In genomic region chr12:111803538-111803937, GRCm38 (mm10) we compare ENCODE assay signal across 23 mouse cellular contexts. TPM values are rescaled to one million over a fixed set of nuclear protein-coding genes. Genes with fewer than 3 reads are reported as not detected.
DNase-seq lines count a peak whose midpoint lies in the region; ATAC-seq and TF ChIP-seq lines count a peak whose summit lies in the region.
"Had no signal": no experiment of that assay in that cellular context is flagged by ENCODE, and none has a peak within 500 bp of the region (broad histone marks: within the 10 kb centered on the region; RNA-seq: fewer than 3 reads in every experiment).

No protein-coding gene starts in this region.

- no peak for TF ChIP-seq CTCF in lung, adult 2 months (IDR thresholded peaks at IDR 0.05; ENCODE audit: insufficient read depth, low read length)

- DNase-seq in lung, adult 2 months = no peak
- peak; percentile 39 for DNase-seq in lung, postnatal 36 days
- no peak for DNase-seq in right cerebral cortex, postnatal 36 days (ENCODE audit: low spot score in 2 of 2)
- DNase-seq in thymus, postnatal 4 days = no peak
- DNase-seq: adrenal gland, postnatal 14 days; cerebellum, adult 18-20 months; cerebellum, adult 9-11 months; cerebellum, postnatal 36 days; gastrocnemius, postnatal 36 days; heart, adult 11 months; heart, postnatal 14 days had no signal

- no peak overlapping the region for H3K4me2 ChIP-seq in lung, embryonic 16.5 days (ENCODE audit: low read depth, low read length)
- no peak overlapping the region for H3K4me2 ChIP-seq in intestine, embryonic 16.5 days (ENCODE audit: low read depth, low read length)
- no peak overlapping the region for H3K4me2 ChIP-seq in stomach, embryonic 15.5 days
- H3K4me2 ChIP-seq: forebrain, embryonic 15.5 days; heart, embryonic 15.5 days; hindbrain, embryonic 13.5 days had no signal

- H3K36me3 ChIP-seq in lung, embryonic 16.5 days (ENCODE audit: control insufficient read depth, insufficient read depth, low read length) = peaks cover 44% of the 10 kb centered on the region
- H3K36me3 ChIP-seq in intestine, embryonic 16.5 days (ENCODE audit: control insufficient read depth, insufficient read depth, low read length) = peaks cover 27% of the 10 kb centered on the region
- peaks cover 51% of the 10 kb centered on the region for H3K36me3 ChIP-seq in stomach, embryonic 15.5 days

- H3K27ac ChIP-seq in lung, embryonic 16.5 days (ENCODE audit: low read length) = no peak overlapping the region
- H3K27ac ChIP-seq in intestine, embryonic 16.5 days (ENCODE audit: low read length) = peak overlapping the region; percentile 33
- peak overlapping the region; percentile 7; the same call in 1 of the 2 replicates for H3K27ac ChIP-seq in stomach, embryonic 15.5 days
- H3K27ac ChIP-seq: forebrain, embryonic 15.5 days; heart, embryonic 10.5 days; heart, embryonic 15.5 days; hindbrain, embryonic 13.5 days had no signal

- WGBS in lung, embryonic 16.5 days = 80% methylated on average over 5 of the region's 5 CpGs
- WGBS in lung, adult 2 months = 71% methylated on average over 5 of the region's 5 CpGs
- WGBS in intestine, embryonic 16.5 days = 66% methylated on average over 5 of the region's 5 CpGs
- 58% methylated on average over 5 of the region's 5 CpGs for WGBS in stomach, embryonic 15.5 days

- H3K4me1 ChIP-seq in lung, embryonic 16.5 days (replicated peaks; ENCODE audit: control insufficient read depth, insufficient read depth, low read length) = no peaks in the 10 kb centered on the region
- H3K4me1 ChIP-seq in lung, adult 2 months (ENCODE audit: control insufficient read depth, insufficient read depth, low read length) = no peaks in the 10 kb centered on the region
- peaks cover 7% of the 10 kb centered on the region; the same call in 1 of the 2 replicates for H3K4me1 ChIP-seq in intestine, embryonic 16.5 days (ENCODE audit: control insufficient read depth, insufficient read depth, low read length)
- no peaks in the 10 kb centered on the region for H3K4me1 ChIP-seq in stomach, embryonic 15.5 days
- H3K4me1 ChIP-seq: forebrain, embryonic 15.5 days; hindbrain, embryonic 13.5 days had no signal

- ATAC-seq in lung, embryonic 16.5 days (ENCODE audit: low read depth) = 0 out of 2 replicates have a peak, but pooled peaks have one; percentile 30
- ATAC-seq in intestine, embryonic 16.5 days = peak; percentile 77
- ATAC-seq in stomach, embryonic 15.5 days (ENCODE audit: insufficient read depth, low FRiP score, low read depth) = peak; percentile 60; the same call in 1 of the 2 replicates
- ATAC-seq in erythroid progenitor cell, adult 5-6 weeks (replicated peaks; ENCODE audit: low FRiP score, poor library complexity, severe bottlenecking) = no peak
- ATAC-seq: activated CD4-positive, CD25-positive, alpha-beta regulatory T cell, adult 4 months; forebrain, embryonic 15.5 days; Patski had no signal

- no peak overlapping the region for H3K4me3 ChIP-seq in lung, embryonic 16.5 days (ENCODE audit: low read length)
- H3K4me3 ChIP-seq in lung, adult 2 months (replicated peaks; ENCODE audit: extremely low read depth, low read depth, low read length) = no peak overlapping the region
- H3K4me3 ChIP-seq in intestine, embryonic 16.5 days (ENCODE audit: low read length) = no peak overlapping the region
- no peak overlapping the region for H3K4me3 ChIP-seq in stomach, embryonic 15.5 days (replicated peaks)
- H3K4me3 ChIP-seq: erythroblast, embryonic 14.5 days; forebrain, embryonic 15.5 days; heart, embryonic 10.5 days; heart, embryonic 15.5 days; hindbrain, embryonic 13.5 days had no signal

- H3K9me3 ChIP-seq in lung, embryonic 16.5 days (ENCODE audit: control insufficient read depth, low read length) = no peaks in the 10 kb centered on the region
- H3K9me3 ChIP-seq in intestine, embryonic 16.5 days (ENCODE audit: control insufficient read depth, low read length) = no peaks in the 10 kb centered on the region
- H3K9me3 ChIP-seq in stomach, embryonic 15.5 days = no peaks in the 10 kb centered on the region
- H3K9me3 ChIP-seq: forebrain, embryonic 15.5 days; heart, embryonic 10.5 days; heart, embryonic 15.5 days; hindbrain, embryonic 13.5 days had no signal

- TF ChIP-seq POLR2A in lung, adult 2 months (IDR thresholded peaks at IDR 0.05; ENCODE audit: borderline replicate concordance, extremely low read depth, low read depth, low read length) = no peak

- H3K27me3 ChIP-seq in lung, embryonic 16.5 days (ENCODE audit: control insufficient read depth, insufficient read depth, low read depth, low read length) = no peaks in the 10 kb centered on the region
- H3K27me3 ChIP-seq in intestine, embryonic 16.5 days (replicated peaks; ENCODE audit: control insufficient read depth, insufficient read depth, low read length) = no peaks in the 10 kb centered on the region
- H3K27me3 ChIP-seq in stomach, embryonic 15.5 days (replicated peaks) = no peaks in the 10 kb centered on the region
- H3K27me3 ChIP-seq: CH12.LX; forebrain, embryonic 15.5 days; heart, embryonic 15.5 days; hindbrain, embryonic 13.5 days; Patski had no signal

- H3K9ac ChIP-seq in lung, embryonic 16.5 days (ENCODE audit: low read length) = no peak overlapping the region
- H3K9ac ChIP-seq in intestine, embryonic 16.5 days (ENCODE audit: low read depth, low read length) = no peak overlapping the region
- no peak overlapping the region for H3K9ac ChIP-seq in stomach, embryonic 15.5 days
- H3K9ac ChIP-seq: forebrain, embryonic 15.5 days; heart, embryonic 15.5 days; hindbrain, embryonic 13.5 days had no signal

RNA-seq across cellular contexts. Expression of gene Xrcc3, which starts 10.1 kb away (rescaled TPM):
- 9.1 and 9.2 TPM in 2 replicates for polyA plus RNA-seq in lung, embryonic 16.5 days (2015; fragmentation: Nextera tagmentation; extraction: Ambion mirVana)
- polyA plus RNA-seq in lung, adult 2 months (2012; rRNA removed) = 3.2 and 3.6 TPM in 2 replicates
- 10.6 and 11.0 TPM in 2 replicates for polyA plus RNA-seq in intestine, embryonic 16.5 days (2015; fragmentation: Nextera tagmentation; extraction: Ambion mirVana)
- polyA plus RNA-seq in stomach, embryonic 15.5 days (2015; fragmentation: Nextera tagmentation; extraction: Ambion mirVana) = 7.2 and 8.5 TPM in 2 replicates
- 8.0 and 12.3 TPM in 2 replicates for total RNA-seq in erythroid progenitor cell, adult 5-6 weeks (2015; ENCODE audit: low replicate concordance)
- 5.3 and 28.4 TPM in 2 replicates for total RNA-seq in erythroid progenitor cell, adult 5-6 weeks (2017; ENCODE audit: low replicate concordance)

RNA-seq across cellular contexts. Expression of gene Zfyve21, which starts 10.4 kb away (rescaled TPM):
- polyA plus RNA-seq in lung, embryonic 16.5 days (2015; fragmentation: Nextera tagmentation; extraction: Ambion mirVana) = 111 and 135 TPM in 2 replicates
- 79.8 and 83.4 TPM in 2 replicates for polyA plus RNA-seq in lung, adult 2 months (2012; rRNA removed)
- polyA plus RNA-seq in intestine, embryonic 16.5 days (2015; fragmentation: Nextera tagmentation; extraction: Ambion mirVana) = 232 and 245 TPM in 2 replicates
- polyA plus RNA-seq in stomach, embryonic 15.5 days (2015; fragmentation: Nextera tagmentation; extraction: Ambion mirVana) = 134 and 140 TPM in 2 replicates
- 4.2 and 9.4 TPM in 2 replicates for total RNA-seq in erythroid progenitor cell, adult 5-6 weeks (2015; ENCODE audit: low replicate concordance)
- total RNA-seq in erythroid progenitor cell, adult 5-6 weeks (2017; ENCODE audit: low replicate concordance) = 5.6 and 8.4 TPM in 2 replicates

RNA-seq across cellular contexts. Expression of gene Klc1, which starts 44.9 kb away (rescaled TPM):
- 82.4 and 86.9 TPM in 2 replicates for polyA plus RNA-seq in lung, embryonic 16.5 days (2015; fragmentation: Nextera tagmentation; extraction: Ambion mirVana)
- polyA plus RNA-seq in lung, adult 2 months (2012; rRNA removed) = 101 and 113 TPM in 2 replicates
- 75.7 and 83.4 TPM in 2 replicates for polyA plus RNA-seq in intestine, embryonic 16.5 days (2015; fragmentation: Nextera tagmentation; extraction: Ambion mirVana)
- polyA plus RNA-seq in stomach, embryonic 15.5 days (2015; fragmentation: Nextera tagmentation; extraction: Ambion mirVana) = 97.8 and 113 TPM in 2 replicates
- total RNA-seq in erythroid progenitor cell, adult 5-6 weeks (2015; ENCODE audit: low replicate concordance) = 18.0 and 31.7 TPM in 2 replicates
- total RNA-seq in erythroid progenitor cell, adult 5-6 weeks (2017; ENCODE audit: low replicate concordance) = 38.2 and 63.6 TPM in 2 replicates
